Mouse (Mus musculus) testis, adult 2 months (tissue): ENCODE data around the gene Phactr3.

Source experiments
- CTCF ChIP-seq: fragments of 200-500 bp; IDR thresholded peaks from 2 replicates; pipeline ENCODE4 v1.5.1; 2012; ENCODE audit warnings: low read depth, mild to moderate bottlenecking, inconsistent platforms, low read length, moderate library complexity; ENCODE audit not compliant: control insufficient read depth, insufficient read depth, insufficient replicate concordance
- POLR2A ChIP-seq: fragments of 200-500 bp; IDR thresholded peaks from 2 replicates; pipeline ENCODE4 v1.6.1; 2012; ENCODE audit warnings: low read depth, mild to moderate bottlenecking, inconsistent platforms, low read length, moderate library complexity; ENCODE audit not compliant: control insufficient read depth

- TF ChIP-seq CTCF (no peak), POLR2A (no peak)
Observed at GRCm38 (mm10) chr2:178121375-178121688, 2.6 kb downstream of the Phactr3 start.
